Mouse (Mus musculus): ENCODE results near the gene Ccnd3.

The Ccnd3 gene

GRCm38 (mm10) chr17:47626031-47626430 lies 121.2 kb downstream of the Ccnd3 start:
- no peak for DNase-seq

GRCm38 (mm10) chr17:47627791-47628190 lies 122.9 kb downstream of the Ccnd3 start:
- no peak for DNase-seq

GRCm38 (mm10) chr17:47628851-47629676 lies 124.2 kb downstream of the Ccnd3 start:
- peak; percentile 88 to 90 for DNase-seq

- DNase-seq = peak in 1 of 2 experiments; percentile 51
Observed at GRCm38 (mm10) chr17:47629717-47630677, 125.1 kb downstream of the Ccnd3 start.

- no peak for DNase-seq
Observed at GRCm38 (mm10) chr17:47630678-47631065, 125.8 kb downstream of the Ccnd3 start, which contains the start of gene Usp49. Usp49 (plus strand) TSS chr17:47630690.

GRCm38 (mm10) chr17:47632181-47632840 lies 127.5 kb downstream of the Ccnd3 start:
- DNase-seq = no peak

- DNase-seq = no peak
Observed at GRCm38 (mm10) chr17:47633999-47634770, 129.3 kb downstream of the Ccnd3 start.

- no peak for DNase-seq
Observed at GRCm38 (mm10) chr17:47642992-47643391, 138.1 kb downstream of the Ccnd3 start.

GRCm38 (mm10) chr17:47646683-47647082 lies 141.8 kb downstream of the Ccnd3 start:
- DNase-seq = peak; percentile 11 to 43

- no peak for DNase-seq
Observed at GRCm38 (mm10) chr17:47648966-47649365, 144.1 kb downstream of the Ccnd3 start.
